Mouse (Mus musculus) ovary, adult 18-20 months (tissue): ENCODE results near the gene Steap4.
"Not testable (repeated sequence)": the region's sequence is repeated elsewhere in the genome, so short reads cannot be mapped to it uniquely, and the experiment has no call there.

Experiments used
- DNase-seq: peaks from one replicate; pipeline ENCODE4 v3.0.0; 2022; ENCODE audit warnings: low spot score, mixed read lengths

Steap4 gene

DNA sequence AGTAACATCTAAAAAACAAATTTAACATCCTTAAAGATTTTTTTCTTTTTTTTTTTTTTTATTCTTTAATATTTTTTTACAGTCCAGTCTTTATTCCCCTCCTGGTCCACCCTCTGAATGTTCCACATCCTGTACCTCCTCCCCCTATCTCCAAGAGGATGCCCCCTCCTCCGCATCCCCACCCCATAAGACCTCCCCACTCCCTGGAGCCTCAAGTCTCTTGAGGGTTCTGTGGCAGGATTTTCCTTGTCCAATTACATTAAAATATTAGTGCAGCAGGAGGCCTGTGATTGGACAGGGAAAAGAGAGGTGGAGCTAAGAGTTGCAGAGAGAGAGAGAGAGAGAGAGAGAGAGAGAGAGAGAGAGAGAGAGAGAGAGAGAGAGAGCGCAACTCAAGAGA lies 31.4 kb downstream of the Steap4 start:
- not testable (repeated sequence) for DNase-seq

GRCm38 (mm10) chr5:7993766-7994165 lies 33.5 kb downstream of the Steap4 start:
- no peak for DNase-seq

GRCm38 (mm10) chr5:7995288-7995897 lies 35.1 kb downstream of the Steap4 start:
- no peak for DNase-seq

DNA sequence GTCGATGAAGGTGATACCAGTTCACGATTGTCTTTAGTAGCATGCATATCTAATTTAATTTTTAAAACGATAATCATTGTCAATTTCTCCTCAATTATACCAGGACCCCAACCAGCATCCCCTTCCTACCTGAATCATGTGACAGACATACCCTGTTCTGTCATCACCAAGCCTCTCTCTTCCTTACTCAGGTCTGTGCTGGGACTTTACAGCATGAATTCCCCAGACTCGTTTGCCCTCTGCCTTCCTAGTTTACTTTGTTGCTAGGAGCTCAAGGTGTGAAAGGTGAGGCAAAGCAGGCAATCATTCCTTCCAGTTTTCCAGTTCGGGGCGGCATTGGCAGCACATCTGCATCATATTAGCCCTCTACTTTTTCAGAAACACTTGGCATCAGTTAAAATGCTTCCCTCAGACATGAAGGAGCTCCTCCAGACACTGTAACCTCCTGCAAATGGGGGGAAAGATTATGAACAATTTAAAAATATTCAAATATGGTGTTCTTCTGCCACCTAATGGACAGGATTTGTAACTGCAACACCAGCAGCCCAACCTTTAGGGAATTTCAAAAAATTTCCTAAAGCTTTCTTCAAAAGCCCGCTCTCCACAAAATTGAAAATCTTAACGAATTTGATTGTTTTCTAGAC lies 36.3 kb downstream of the Steap4 start:
- DNase-seq = no peak

DNA sequence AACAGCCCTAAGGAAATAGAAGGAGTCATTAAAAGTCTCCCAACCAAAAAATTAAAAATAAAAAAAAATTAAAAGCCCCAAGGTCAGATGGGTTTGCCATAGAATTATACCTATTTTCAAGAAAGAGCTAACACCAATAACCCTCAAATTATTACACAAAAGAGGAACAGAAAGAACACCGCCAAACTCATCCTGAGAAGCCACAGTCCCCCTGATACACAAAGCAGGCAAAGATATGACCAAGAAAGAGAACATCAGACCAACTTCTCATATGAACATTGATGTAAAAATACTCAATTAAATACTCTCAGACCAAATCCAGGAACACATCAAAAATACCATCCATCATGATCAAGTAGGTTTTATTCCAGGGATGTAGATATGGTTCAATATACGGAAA lies 36.8 kb downstream of the Steap4 start:
- DNase-seq = no peak

GRCm38 (mm10) chr5:8000466-8000865 lies 40.2 kb downstream of the Steap4 start:
- DNase-seq = no peak

DNA sequence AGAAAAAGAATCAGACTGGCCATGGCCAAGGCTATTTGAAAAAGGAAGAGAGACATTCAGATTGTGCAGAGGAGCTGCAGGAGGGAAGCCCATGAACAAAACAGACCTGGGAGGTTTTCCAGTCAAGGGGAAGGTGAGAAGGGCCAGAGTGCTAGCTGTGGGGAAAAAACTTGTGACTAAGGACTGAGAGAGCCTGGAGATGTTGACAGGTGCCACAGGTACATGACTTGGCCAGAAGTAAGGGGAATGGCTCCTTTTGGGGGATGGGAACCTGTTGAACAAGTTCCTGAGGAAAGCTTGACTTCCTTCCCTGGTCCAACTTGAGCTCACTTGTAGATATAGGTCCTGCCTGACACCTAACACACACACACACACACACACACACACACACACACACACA lies 42.6 kb downstream of the Steap4 start:
- no peak for DNase-seq

DNA sequence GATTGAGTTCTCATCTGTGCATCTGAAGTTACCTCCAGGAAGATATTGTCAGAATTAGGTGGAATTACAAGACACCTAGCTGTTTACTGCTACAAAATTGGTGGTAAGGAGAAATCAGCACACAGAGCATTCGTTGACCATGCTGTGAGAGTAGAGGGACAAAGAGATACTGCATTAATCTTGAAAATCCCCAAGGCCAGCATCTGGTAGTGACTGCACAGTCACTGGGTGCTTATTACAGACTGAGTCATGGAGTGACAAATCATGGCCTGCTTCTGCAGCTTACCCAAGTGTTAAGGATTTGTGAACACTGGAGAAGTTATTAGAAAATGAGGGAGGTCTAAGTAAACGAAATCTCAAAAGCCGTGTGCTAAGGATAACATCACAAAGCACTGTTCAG lies 53.0 kb downstream of the Steap4 start:
- DNase-seq = no peak
